Mouse (Mus musculus) heart, postnatal 36 days (tissue): ENCODE measurements at regions not wholly inside any gene's neighbourhood (a gene's known extent, or its start where the extent isn't known, plus 50 kb on each side); places are given as distances from the start of the nearest gene placed in this dataset.

Source experiments
- DNase-seq, 2 experiments: peaks; one replicate each; pipeline ENCODE4 v3.0.0; 2021 to 2022
- intact Hi-C: fragments of 180-260 bp; cut with DNase I; formaldehyde crosslinking; loops from one replicate; pipeline ENCODE4 v1.15.1; 2025

DNA sequence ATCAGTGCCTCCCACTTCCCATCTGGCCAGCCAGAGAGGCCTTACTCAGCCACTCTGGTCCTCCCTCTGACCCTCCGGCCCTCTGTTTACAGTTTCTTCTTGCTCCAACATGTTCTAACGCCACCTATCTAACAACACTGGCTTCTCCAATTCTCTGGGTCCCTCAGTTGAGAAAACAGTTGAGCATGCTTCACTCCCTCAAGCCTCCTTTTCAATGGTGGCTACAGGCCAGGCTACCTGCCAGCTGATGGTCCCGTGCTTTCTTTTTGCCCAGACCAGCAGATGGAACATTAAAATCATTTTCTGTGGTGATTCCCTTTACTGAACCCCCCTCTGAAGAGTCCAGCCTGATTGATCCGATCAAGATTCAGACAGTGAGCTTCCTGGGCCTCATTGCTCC lies 280.8 kb downstream of the Pdcd6ip start:
- DNase-seq, result no peak
- intact Hi-C loops, result no loop called here

GRCm38 (mm10) chr9:113426324-113426723 lies 281.7 kb downstream of the Pdcd6ip start:
- intact Hi-C loops, result no loop called here
- DNase-seq, result no peak

GRCm38 (mm10) chr9:113421645-113422044 lies 286.4 kb downstream of the Pdcd6ip start:
- DNase-seq, result no peak
- intact Hi-C loops, result loop anchor here (5.0 kb wide), 1 partner anchor 206 kb away; no protein-coding TSS in a partner anchor

- DNase-seq, result no peak
- intact Hi-C loops, result loop anchor here (5.0 kb wide), 1 partner anchor 206 kb away; no protein-coding TSS in a partner anchor
Observed at GRCm38 (mm10) chr9:113421121-113421520, 286.9 kb downstream of the Pdcd6ip start.

DNA sequence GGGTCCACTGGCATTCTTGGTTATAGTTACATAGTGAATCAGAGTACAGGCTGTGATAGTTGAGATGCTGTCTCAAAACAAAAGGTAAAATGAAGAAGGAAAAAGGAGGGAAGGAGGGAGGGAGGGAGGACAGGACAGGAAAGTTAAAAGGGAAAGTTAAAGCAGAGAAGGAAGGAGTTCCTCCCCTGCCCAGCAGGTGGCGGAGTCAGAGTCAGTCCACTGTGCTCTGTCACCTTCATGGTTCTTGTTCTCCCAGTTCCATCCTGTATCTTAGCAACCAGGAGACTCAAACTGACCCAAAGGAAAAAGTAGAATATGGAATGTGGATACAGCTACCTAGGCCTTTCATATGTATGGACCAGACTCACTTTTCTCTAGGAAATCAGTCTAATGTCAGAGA lies 288.3 kb downstream of the Pdcd6ip start:
- peak in 1 of 2 experiments; percentile 7 for DNase-seq
- intact Hi-C loops, result loop anchor here (5.0 kb wide), 1 partner anchor 208 kb away; no protein-coding TSS in a partner anchor

DNA sequence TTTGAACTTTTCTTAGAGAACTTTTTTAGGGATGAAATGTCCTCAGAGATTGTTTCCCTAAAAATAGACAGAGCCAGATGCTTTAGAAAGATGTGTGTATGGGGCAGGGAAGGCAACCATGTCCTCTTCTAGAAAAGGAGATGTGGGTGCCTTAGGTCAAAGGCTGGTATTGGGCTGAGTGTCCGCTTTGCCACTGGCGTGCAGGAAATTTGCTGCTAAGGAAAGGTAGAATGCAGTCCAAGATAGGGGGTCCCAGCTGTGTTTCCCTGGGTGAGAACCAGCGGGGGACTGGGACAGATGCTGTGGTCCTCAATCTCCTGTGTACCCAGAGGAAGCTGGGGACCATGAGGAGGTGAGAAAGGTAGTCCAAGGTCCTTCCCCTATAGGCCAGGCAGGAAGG lies 291.0 kb downstream of the Pdcd6ip start:
- no peak for DNase-seq
- intact Hi-C loops, result no loop called here

- intact Hi-C loops, result no loop called here
- DNase-seq, result no peak
Observed at GRCm38 (mm10) chr9:113415511-113415931, 292.5 kb downstream of the Pdcd6ip start.

GRCm38 (mm10) chr9:113414690-113415089 lies 293.4 kb downstream of the Pdcd6ip start:
- intact Hi-C loops, result no loop called here
- DNase-seq, result no peak

- intact Hi-C loops, result no loop called here
- DNase-seq, result no peak
Observed at GRCm38 (mm10) chr9:113413851-113414250, 294.2 kb downstream of the Pdcd6ip start.

GRCm38 (mm10) chr9:113411638-113412037 lies 296.4 kb downstream of the Pdcd6ip start:
- intact Hi-C loops, result no loop called here
- no peak for DNase-seq

DNA sequence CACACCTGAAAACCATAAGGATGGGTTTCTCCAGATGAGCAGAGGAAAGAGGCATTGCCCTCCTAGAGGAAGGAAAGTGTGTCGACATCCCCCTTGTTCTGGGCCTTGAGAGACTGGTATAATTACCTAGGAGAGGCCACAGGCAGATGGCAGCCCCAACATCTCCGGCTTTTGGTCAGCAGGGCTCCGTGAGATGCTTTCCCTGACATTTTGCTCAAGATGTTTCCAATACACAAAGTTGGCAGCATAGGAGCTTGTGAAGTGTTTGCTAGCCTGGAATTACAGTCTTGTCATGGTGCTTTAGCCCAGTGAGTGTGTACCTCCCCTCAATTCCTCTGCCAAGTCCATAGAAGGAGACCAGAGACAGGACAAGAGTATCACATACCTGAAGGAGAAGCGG lies 299.5 kb downstream of the Pdcd6ip start:
- intact Hi-C loops, result no loop called here
- no peak for DNase-seq

DNA sequence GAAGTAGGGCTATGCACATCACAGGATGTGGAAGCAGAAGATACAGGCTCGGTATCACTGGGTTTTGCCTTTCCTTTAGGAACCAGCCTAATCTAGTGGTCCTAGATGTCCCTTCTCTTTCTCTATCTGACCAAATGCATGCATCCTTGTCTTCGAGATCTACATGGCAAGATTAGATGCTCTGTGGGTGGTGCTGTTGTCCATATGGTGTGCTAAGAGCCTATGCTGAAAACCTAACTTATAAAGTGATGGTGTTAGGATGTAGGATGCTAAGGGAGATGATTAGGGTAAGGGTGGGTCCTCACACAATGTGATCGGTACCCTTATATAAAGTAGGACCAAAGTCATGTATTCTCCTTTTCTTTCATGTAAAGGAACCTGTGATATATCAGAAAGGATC lies 313.7 kb downstream of the Pdcd6ip start:
- intact Hi-C loops, result no loop called here
- no peak for DNase-seq

- intact Hi-C loops, result no loop called here
- no peak for DNase-seq
Observed at GRCm38 (mm10) chr9:113387356-113387755, 320.7 kb downstream of the Pdcd6ip start.

- intact Hi-C loops, result no loop called here
- DNase-seq, result no peak
Observed at GRCm38 (mm10) chr9:113381591-113382110, 326.4 kb downstream of the Pdcd6ip start.

DNA sequence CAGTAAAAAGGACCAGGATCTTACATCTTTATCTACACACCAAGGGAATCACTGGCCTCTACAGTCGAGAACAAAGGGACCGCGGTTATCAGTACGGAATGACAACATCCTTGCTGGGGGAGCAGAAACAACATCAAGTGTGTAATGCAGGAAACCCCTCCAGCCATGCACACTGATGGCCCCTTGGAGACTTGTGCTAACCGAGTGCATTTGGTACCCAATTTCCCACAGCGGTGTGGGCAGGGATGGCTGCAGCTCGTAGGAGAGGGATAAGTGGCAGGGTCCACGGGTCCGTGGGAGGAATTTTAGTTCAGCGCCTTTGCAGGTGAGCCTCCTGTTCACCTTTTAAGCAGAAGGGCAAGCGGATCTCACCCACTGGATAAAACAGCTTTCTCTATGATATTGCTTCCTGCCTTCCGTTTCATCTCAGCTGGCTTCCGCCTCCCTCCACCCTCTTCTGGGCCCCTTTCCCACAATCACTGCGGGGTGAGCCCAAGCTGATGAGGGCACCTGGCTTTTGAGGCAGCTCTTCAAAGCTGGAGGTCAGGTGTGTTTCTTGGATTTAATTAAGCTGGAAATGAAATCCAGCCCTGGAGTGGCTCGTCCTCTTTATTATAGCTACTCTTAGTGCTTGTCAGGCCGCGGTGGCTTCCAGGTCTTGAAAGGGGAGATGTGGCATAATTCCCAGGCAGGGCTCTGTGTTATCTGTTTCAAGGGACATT lies 327.5 kb downstream of the Pdcd6ip start:
- intact Hi-C loops, result no loop called here
- no peak for DNase-seq

GRCm38 (mm10) chr9:113378525-113378924 lies 329.5 kb downstream of the Pdcd6ip start:
- DNase-seq, result no peak
- intact Hi-C loops, result no loop called here

GRCm38 (mm10) chr9:113371718-113372306 lies 336.2 kb downstream of the Pdcd6ip start:
- no peak for DNase-seq
- intact Hi-C loops, result no loop called here

DNA sequence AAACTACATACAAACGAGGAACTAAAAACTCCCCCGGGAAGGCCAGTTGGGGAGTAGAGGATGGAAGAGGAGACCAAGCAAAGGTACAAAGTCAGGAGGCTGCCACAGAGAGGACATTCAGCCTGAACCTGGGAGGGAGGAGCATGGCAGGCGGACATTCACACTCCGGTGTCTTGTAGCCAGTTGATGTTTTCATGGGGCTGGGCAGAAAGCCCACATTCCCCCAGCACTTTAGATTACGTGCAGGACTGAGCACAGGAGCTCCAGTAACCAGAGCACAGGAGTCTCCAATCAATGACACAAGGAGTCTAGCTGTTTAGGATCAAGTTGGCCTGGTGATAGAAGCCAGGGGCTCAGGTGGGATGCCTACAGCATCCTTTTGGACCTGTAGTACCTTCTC lies 360.1 kb downstream of the Pdcd6ip start:
- no peak for DNase-seq
- intact Hi-C loops, result no loop called here

GRCm38 (mm10) chr9:113346531-113346930 lies 361.5 kb downstream of the Pdcd6ip start:
- peak in 1 of 2 experiments; percentile 4 for DNase-seq
- intact Hi-C loops, result no loop called here

DNA sequence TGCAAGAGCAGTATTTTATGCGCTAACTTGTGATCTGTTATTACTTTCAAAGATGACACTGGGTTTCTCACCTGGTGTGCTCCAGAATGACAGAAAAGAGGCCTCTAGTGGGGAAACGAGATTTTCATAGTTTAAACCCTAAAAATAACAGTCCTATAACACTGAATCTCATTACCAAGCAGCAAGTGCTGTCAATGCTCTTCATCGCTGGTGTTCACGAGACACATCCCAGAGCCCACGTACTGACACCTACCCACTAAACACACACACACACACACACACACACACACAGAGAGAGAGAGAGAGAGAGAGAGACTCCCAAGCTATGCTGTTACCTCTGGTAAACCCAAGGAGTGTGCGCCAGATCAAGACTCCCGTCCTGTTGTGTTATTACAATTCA lies 365.9 kb downstream of the Pdcd6ip start:
- intact Hi-C loops, result no loop called here
- no peak for DNase-seq

- no peak for DNase-seq
- intact Hi-C loops, result no loop called here
Observed at GRCm38 (mm10) chr9:113340838-113341237, 367.2 kb downstream of the Pdcd6ip start.

DNA sequence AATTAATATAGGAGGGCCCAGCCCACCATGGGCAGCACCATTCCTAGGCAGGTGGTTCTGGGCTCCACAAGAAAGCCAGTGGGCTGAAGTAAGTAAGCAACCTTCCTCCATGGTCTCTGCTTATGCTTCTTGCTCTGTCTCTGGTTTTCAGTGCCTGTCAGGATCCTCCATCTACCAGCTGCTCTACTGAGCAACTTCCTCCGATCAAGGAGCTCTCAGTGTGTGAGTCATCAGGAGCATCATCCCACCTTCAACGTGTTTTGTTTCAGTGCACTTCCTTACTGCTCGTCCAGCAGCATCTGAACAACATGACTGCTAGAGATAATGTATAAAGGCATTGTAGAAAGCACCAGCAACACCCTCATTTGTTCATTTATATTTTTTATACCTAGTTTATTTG lies 368.0 kb downstream of the Pdcd6ip start:
- intact Hi-C loops, result no loop called here
- DNase-seq, result no peak
